Mouse (Mus musculus) heart, embryonic 16.5 days (tissue): ENCODE data around the gene Col27a1. TPM values are rescaled to one million over a fixed set of nuclear protein-coding genes. Genes with fewer than 3 reads are reported as not detected.

Experiments used
- ATAC-seq: fragments of 200-750 bp; cut with Nextera tagmentation; replicated peaks from 2 replicates; pipeline ENCODE4 v1.8.0; 2017; ENCODE audit warnings: moderate number of reproducible peaks; ENCODE audit not compliant: insufficient read depth, low FRiP score; ENCODE audit errors: extremely low read depth
- H3K27ac ChIP-seq: fragments of 300-500 bp; sonication (generic); 2 replicates; pipeline ENCODE4 v1.5.1; 2014; ENCODE audit warnings: mild to moderate bottlenecking, low read length, control low read depth, moderate library complexity
- H3K27me3 ChIP-seq: fragments of 300-500 bp; sonication (generic); 2 replicates; pipeline ENCODE4 v1.6.1; 2014; ENCODE audit warnings: low read length, mixed read lengths; ENCODE audit not compliant: control insufficient read depth, insufficient read depth
- H3K36me3 ChIP-seq: fragments of 300-500 bp; sonication (generic); 2 replicates; pipeline ENCODE4 v1.6.1; 2014; ENCODE audit not compliant: control insufficient read depth, insufficient read depth
- H3K4me1 ChIP-seq: fragments of 300-500 bp; sonication (generic); 2 replicates; pipeline ENCODE4 v1.6.1; 2014; ENCODE audit warnings: low read length, mixed read lengths; ENCODE audit not compliant: control insufficient read depth, insufficient read depth
- H3K4me2 ChIP-seq: fragments of 300-500 bp; sonication (generic); 2 replicates; pipeline ENCODE4 v1.6.1; 2014; ENCODE audit warnings: low read depth, mild to moderate bottlenecking, control low read depth, low read length
- H3K4me3 ChIP-seq: fragments of 300-500 bp; sonication (generic); 2 replicates; pipeline ENCODE4 v1.5.1; 2014; ENCODE audit warnings: mild to moderate bottlenecking, control low read depth, low read length
- H3K9ac ChIP-seq: fragments of 300-500 bp; sonication (generic); 2 replicates; pipeline ENCODE4 v1.6.1; 2014; ENCODE audit warnings: low read length, control low read depth
- H3K9me3 ChIP-seq: fragments of 300-500 bp; sonication (generic); replicated peaks from 2 replicates; pipeline ENCODE4 v1.6.1; 2016; ENCODE audit warnings: low read length; ENCODE audit not compliant: control insufficient read depth
- WGBS: fragments of 180-500 bp; shearing (Covaris S2); extraction: QIAGEN DNeasy Blood & Tissue Kit; methylation state at CpG from one replicate; pipeline ENCODE4 v1.1.7; 2014; 5-methylcytosine and 5-hydroxymethylcytosine counted together
- polyA plus RNA-seq: library from polyadenylated mRNA; unstranded; fragments of >200 nt; fragmentation: Nextera tagmentation; extraction: Ambion mirVana; gene quantifications from 2 replicates; pipeline ENCODE4 v1.2.1, GENCODE M21; 2015

Col27a1 gene
- polyA plus RNA-seq = 3.0 and 4.5 TPM in 2 replicates

DNA sequence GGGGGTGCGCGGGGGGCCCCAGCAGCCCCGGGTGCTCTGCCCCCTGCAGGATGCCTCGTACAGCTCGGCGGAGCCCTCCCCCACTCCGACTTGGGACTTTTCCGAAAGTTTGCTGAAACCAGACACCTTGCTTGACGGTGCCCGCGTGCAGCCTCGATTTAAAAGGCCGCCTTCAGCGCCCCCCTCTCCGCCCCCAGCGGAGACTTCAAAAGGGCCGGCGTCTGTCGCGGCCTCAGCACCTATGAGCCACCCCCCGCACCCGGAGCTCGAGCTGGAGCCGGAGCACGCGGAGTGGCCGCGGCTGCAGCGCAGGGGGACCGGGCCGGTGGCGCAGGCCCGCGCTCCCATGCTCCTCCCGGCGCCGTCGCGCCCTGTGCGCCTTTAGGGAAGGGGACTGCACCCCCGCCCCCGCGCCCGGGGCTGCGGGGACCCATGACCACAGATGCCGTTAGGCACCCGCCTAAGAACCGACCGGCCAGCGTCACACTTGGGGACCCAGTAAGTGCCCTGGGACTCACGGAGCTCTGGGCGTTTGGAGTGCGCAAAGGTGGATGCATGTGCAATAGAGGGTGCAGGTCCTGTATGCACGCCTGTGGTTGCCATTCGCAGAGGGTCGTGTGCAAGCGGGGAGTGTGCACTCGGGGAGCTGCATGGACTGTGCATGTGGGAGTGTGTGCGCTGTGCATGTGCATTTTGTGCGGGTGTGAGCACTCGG, at the start of gene Col27a1:
TSS of gene Col27a1 (plus strand) at position 98 of the 715 bp plus-strand sequence.
- Histone ChIP-seq H3K4me1 (peaks cover 13% of the 10 kb centered on the region), H3K27ac (no peak within 1 kb of the TSS), H3K4me2 (peak within 1 kb of the TSS; percentile 95), H3K27me3 (peaks cover 34% of the 10 kb centered on the region), H3K9ac (peak within 1 kb of the TSS; percentile 59), H3K36me3 (no peaks in the 10 kb centered on the region), H3K9me3 (no peaks in the 10 kb centered on the region), H3K4me3 (peak within 1 kb of the TSS; percentile 61)
- WGBS = under 1% methylated on average over 60 of the region's 61 CpGs
- no peak for ATAC-seq

GRCm38 (mm10) chr4:63165636-63166035, 48.2 kb upstream of the Col27a1 start:
- no peaks in the 10 kb centered on the region for H3K9me3 ChIP-seq
- no peak overlapping the region for H3K9ac ChIP-seq
- H3K27me3 ChIP-seq = peaks cover 12% of the 10 kb centered on the region
- no peak overlapping the region for H3K27ac ChIP-seq
- no peaks in the 10 kb centered on the region for H3K4me1 ChIP-seq
- 85% methylated on average over 4 of the region's 4 CpGs for WGBS
- H3K4me2 ChIP-seq = no peak overlapping the region
- H3K36me3 ChIP-seq = no peaks in the 10 kb centered on the region
- no peak; the same call in 1 of the 2 replicates for ATAC-seq
- H3K4me3 ChIP-seq = no peak overlapping the region

DNA sequence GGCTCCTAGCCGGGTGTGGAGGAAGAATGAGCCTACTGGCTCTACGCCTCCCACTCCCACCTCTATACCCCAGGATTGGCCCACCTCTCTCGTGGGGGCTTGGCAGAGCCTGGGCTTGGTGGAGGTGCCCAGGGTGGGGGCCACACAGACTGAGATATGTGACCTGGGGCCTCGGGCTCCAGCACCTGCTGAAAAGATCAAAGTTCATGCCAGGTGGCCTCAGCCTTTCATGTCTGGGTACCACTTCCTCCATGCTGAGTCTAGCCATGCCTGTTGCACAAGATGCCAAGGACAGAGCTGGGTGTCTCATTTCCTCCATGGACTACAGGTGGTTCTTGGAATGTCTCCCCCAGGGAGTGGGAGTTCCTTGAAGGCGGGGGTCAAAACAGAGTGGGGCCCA, 47.5 kb upstream of the Col27a1 start:
- Histone ChIP-seq H3K27ac (no peak overlapping the region), H3K36me3 (no peaks in the 10 kb centered on the region), H3K4me2 (no peak overlapping the region), H3K4me3 (no peak overlapping the region), H3K9ac (no peak overlapping the region), H3K9me3 (no peaks in the 10 kb centered on the region), H3K4me1 (no peaks in the 10 kb centered on the region), H3K27me3 (peaks cover 16% of the 10 kb centered on the region)
- no peak for ATAC-seq
- 82% methylated on average over 5 of the region's 5 CpGs for WGBS

GRCm38 (mm10) chr4:63170061-63170460, 43.7 kb upstream of the Col27a1 start:
- H3K27me3 ChIP-seq = peaks cover 24% of the 10 kb centered on the region
- H3K27ac ChIP-seq = no peak overlapping the region
- WGBS = 73% methylated on average over 4 of the region's 4 CpGs
- H3K4me2 ChIP-seq = no peak overlapping the region
- no peaks in the 10 kb centered on the region; the same call in 1 of the 2 replicates for H3K9me3 ChIP-seq
- ATAC-seq = no peak
- H3K36me3 ChIP-seq = no peaks in the 10 kb centered on the region
- no peaks in the 10 kb centered on the region for H3K4me1 ChIP-seq
- H3K9ac ChIP-seq = no peak overlapping the region
- H3K4me3 ChIP-seq = no peak overlapping the region

GRCm38 (mm10) chr4:63171122-63171521, 42.7 kb upstream of the Col27a1 start:
- Histone ChIP-seq H3K9ac (no peak overlapping the region), H3K4me3 (no peak overlapping the region), H3K36me3 (no peaks in the 10 kb centered on the region), H3K27ac (no peak overlapping the region), H3K4me1 (no peaks in the 10 kb centered on the region), H3K27me3 (peaks cover 24% of the 10 kb centered on the region), H3K9me3 (no peaks in the 10 kb centered on the region; the same call in 1 of the 2 replicates), H3K4me2 (no peak overlapping the region)
- ATAC-seq = no peak
- 32% methylated on average over 24 of the region's 24 CpGs for WGBS

GRCm38 (mm10) chr4:63171969-63172685, 41.7 kb upstream of the Col27a1 start, which contains the start of gene Kif12:
Kif12 (minus strand) TSS chr4:63172131.
- no peak for ATAC-seq
- Histone ChIP-seq H3K4me3 (no peak within 1 kb of the TSS), H3K27me3 (peaks cover 24% of the 10 kb centered on the region), H3K9ac (no peak within 1 kb of the TSS), H3K36me3 (no peaks in the 10 kb centered on the region), H3K4me2 (no peak within 1 kb of the TSS), H3K4me1 (no peaks in the 10 kb centered on the region), H3K9me3 (no peaks in the 10 kb centered on the region; the same call in 1 of the 2 replicates), H3K27ac (no peak within 1 kb of the TSS)
- WGBS = 62% methylated on average over 4 of the region's 4 CpGs

GRCm38 (mm10) chr4:63181556-63181955, 32.2 kb upstream of the Col27a1 start:
- Histone ChIP-seq H3K4me2 (no peak overlapping the region), H3K4me1 (peaks cover 8% of the 10 kb centered on the region), H3K9ac (no peak overlapping the region), H3K9me3 (no peaks in the 10 kb centered on the region), H3K27me3 (no peaks in the 10 kb centered on the region), H3K36me3 (no peaks in the 10 kb centered on the region), H3K4me3 (no peak overlapping the region), H3K27ac (no peak overlapping the region)
- peak; percentile 79 for ATAC-seq
- WGBS = 12% methylated on average over 5 of the region's 5 CpGs

DNA sequence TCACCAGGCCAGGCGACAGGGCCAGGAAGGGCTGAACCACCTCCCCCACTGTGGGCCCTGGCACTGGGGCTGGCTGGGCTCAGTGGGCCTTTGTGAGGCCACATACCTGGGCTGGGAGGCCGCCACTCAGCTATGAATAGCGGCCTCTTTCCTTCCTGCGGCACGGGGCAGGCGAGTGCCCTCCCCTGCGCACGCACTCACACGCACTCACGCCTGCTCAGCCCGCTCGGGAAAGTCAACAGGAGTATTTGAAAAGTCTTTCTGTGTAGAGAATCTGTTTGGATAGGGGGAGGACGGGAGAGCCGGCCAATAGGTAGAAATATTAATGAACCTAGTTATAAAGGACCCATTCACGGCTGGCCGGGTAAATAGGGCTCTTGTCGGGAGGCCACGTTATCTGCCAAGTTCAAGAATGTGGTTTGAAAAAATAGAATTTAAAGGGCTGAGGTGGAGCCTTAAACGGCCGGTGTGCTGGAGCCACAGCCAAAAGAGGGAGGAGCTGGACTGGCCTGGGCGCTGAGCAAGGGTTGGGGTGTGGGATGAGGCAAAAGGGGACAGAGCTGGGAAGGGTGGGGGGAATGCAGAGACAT, 27.4 kb upstream of the Col27a1 start:
- Histone ChIP-seq H3K4me3 (no peak overlapping the region), H3K27ac (no peak overlapping the region), H3K4me2 (peak overlapping the region; percentile 41), H3K9ac (no peak overlapping the region), H3K4me1 (peaks cover 10% of the 10 kb centered on the region), H3K9me3 (no peaks in the 10 kb centered on the region), H3K36me3 (no peaks in the 10 kb centered on the region), H3K27me3 (no peaks in the 10 kb centered on the region; the same call in 1 of the 2 replicates)
- ATAC-seq = peak; percentile 72
- WGBS = 28% methylated on average over 21 of the region's 21 CpGs

- peaks cover 2% of the 10 kb centered on the region; the same call in 1 of the 2 replicates for H3K4me1 ChIP-seq
- H3K36me3 ChIP-seq = no peaks in the 10 kb centered on the region
- H3K4me3 ChIP-seq = no peak overlapping the region
- H3K9ac ChIP-seq = no peak overlapping the region
- 41% methylated on average over 5 of the region's 5 CpGs for WGBS
- ATAC-seq = no peak
- no peaks in the 10 kb centered on the region for H3K9me3 ChIP-seq
- H3K27ac ChIP-seq = no peak overlapping the region
- no peaks in the 10 kb centered on the region; the same call in 1 of the 2 replicates for H3K27me3 ChIP-seq
- no peak overlapping the region for H3K4me2 ChIP-seq
These were observed 22.2 kb upstream of the Col27a1 start for GRCm38 (mm10) chr4:63191641-63192040.
